Mouse (Mus musculus): ENCODE results near the gene Emc6.

Emc6 gene

GRCm38 (mm10) chr11:73172186-73172585 is 4.7 kb downstream of the Emc6 start:
- no peak for DNase-seq

DNA sequence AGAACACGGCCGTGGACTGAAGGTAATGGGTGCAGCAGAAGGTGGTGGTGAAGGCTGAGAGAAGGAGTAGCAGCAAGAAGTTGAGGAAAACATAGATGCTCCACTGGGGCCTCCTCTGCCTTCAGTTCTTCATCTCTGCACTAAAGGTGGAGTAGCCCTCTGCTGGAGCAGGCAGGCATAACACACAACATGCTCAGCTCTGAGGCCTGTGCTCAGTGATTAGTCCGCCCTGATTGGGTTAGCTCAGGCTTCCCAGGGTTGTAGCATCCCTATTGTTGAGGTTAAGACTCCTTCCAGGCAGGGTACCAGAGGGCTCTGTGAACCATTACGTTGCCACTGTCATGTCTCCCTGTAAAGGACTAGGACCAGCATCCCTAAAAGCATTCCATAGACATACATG is 7.6 kb downstream of the Emc6 start:
- DNase-seq, result no peak

DNA sequence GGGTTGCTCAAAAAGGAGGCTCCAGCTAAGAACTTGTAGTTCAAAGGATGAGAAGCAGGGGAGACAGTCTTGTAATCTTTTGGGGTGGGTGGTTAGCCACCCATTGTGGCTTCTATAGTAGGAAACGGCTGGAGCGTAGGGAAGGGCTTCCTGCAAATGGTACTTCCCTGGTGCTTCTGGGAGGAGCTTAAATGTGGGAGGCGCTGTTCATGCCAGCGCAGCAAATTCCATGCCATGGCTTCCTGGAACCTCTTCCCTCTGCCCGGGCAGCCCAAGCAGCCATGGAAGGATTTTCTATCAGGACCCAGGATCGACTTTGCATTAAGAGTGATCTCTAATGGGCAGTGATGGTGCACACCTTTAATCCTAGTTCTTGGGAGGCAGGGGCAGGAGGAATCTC is 8.3 kb downstream of the Emc6 start:
- DNase-seq, result no peak

DNA sequence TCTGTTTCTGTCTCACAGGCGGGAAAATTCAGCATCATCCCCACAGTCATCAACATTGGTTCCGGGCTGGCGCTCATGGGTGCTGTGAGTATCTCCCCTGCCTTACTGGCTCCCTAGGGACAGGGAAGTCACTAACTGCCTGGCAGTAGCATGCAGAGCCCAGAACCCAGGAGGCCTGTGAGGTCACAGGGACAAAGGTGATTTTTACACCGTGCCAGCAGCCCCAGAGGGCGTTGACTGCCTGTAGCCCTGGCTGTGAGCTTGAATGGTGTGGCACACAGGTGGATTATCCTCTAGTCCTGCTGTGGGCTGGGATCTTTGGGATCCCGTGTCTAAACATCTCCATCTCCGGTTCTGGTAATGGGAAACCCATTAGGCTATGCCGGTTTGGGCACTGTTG is 8.8 kb downstream of the Emc6 start:
- DNase-seq, result no peak

DNA sequence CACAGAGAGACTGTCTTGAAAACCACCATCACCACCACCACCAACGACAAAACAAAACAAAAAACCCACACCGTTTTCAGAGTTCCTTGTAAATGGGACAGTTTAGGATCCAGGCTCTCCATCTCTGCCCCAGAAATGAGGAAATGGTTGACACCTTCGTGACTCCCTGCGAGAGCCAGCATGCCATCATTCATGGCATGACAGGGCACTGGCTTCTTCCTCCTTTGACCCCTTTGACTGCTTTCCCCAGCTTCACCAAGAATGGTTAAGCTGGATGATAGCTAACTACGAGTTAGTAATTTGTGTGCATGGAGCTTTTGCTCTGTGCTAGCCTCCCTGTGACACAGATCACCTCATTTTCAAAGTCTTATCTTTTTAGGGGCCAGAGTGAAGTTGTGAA is 14.6 kb downstream of the Emc6 start:
- DNase-seq, result no peak

DNA sequence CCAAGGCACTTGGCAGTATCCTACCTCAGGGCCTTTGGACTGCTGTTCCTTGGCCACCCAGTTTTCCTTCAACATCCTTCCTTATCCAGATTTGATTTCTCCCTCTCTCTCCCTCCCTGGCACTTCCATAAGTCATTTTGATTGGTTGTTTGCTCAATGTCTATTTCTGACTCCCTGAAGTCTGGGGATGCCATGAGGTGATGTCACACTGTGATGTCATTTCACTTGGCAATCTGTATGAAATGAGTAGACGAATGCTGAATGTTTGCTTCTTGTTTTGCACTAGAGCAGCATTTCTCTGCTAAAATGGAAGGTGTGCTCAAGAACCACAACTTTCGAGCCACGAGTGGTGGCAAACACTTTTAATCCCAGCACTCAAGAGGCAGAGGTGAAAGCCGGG is 15.2 kb downstream of the Emc6 start:
- DNase-seq, result no peak

GRCm38 (mm10) chr11:73160811-73161200 is 16.0 kb downstream of the Emc6 start:
- DNase-seq, result no peak

- no peak for DNase-seq
Measured at GRCm38 (mm10) chr11:73159957-73160810, 16.7 kb downstream of the Emc6 start, which contains the start of gene P2rx5. P2rx5 (plus strand) TSS chr11:73160421.

GRCm38 (mm10) chr11:73155071-73155470 is 21.8 kb downstream of the Emc6 start:
- DNase-seq, result no peak

DNA sequence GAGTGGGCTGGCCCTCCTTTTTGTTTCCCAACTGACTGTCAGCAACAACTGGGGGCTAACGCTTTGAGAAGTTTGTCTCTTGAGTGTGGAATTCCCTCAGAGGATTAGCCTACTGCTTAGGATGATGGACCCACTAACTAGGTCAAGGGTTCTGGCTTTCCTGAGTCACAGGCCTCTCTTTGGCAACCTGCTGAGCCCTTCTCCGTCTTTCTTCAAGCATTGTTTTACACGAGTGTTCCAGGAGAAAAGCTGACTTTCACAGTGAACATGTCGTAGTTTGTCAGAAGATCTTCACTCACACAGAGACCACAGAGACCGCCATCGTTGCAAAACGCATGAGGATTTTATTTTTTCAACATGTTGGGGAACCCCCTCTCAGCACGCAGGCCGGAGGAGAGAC is 28.6 kb downstream of the Emc6 start:
- no peak for DNase-seq

DNA sequence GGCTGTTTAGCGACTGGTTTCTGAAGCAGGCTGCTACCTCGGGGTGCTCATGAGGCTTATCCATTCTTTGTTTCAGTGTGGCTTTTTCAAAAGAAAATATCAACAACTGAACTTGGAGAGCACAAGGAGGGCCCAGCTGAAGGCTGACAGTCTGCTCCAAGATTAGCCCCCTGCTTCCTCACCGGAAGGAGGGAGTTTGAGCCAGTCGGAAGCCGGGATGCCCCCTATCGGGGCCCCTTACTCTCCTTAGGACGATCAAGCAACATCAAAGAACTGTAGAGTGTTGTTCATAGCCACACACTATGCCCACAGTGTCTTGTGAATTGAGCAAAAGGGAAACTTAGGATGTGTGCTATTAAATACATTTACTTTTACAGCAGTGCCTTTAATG is 29.9 kb downstream of the Emc6 start:
- DNase-seq, result no peak

- no peak for DNase-seq
Measured at GRCm38 (mm10) chr11:73146026-73146974, 30.5 kb downstream of the Emc6 start.

GRCm38 (mm10) chr11:73144261-73144681 is 32.6 kb downstream of the Emc6 start:
- DNase-seq, result no peak

DNA sequence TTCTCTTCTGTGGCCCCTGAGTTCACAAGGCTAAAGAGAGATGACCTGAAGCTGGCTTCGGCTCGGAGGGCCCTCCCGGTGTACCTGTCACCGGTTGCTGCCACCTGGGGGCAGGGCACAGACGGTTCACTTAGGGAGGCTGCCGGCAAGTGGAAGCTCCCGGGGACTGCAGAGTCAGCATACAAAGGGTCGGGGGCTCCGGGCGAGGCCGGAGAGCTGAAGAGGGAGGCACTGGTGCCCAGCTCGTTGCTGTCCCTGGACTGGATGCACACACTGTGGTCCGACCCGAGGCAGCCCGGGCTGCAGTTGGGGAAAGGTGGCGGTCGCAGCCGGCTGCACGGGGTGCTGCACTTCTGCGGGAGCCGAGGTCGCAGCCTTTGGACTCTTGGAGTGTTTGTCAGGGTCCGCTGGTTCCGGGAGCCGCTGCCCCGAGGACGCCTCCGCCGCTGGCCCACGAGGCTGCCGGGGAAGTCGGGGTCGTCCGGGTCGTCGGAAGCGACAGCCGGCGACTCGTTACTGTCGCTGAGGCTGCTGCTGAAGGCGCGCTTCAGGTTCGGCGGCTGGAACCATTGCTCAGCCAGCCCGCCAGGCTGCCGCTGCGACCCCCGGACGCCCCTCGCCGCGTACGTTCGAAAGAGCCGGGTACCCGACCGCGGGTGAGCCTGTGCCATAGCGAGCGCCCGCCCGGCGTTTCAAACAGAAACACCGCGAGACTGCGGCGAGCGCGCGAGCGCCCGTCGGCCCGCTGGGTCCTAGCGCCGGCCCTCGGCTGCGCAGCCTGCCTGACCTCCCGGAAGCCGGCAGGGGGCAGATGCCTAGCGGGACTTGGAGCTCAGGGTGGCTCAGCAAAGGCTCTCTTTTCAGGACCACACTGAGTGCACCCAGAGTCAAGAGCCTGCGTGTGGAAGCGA is 39.0 kb downstream of the Emc6 start, which contains the start of gene Haspin:
TSS of gene Haspin (minus strand) at position 704 of the 911 bp plus-strand sequence.
- peak; percentile 84 for DNase-seq

- no peak for DNase-seq
Measured at GRCm38 (mm10) chr11:73137116-73137515, 39.7 kb downstream of the Emc6 start.

DNA sequence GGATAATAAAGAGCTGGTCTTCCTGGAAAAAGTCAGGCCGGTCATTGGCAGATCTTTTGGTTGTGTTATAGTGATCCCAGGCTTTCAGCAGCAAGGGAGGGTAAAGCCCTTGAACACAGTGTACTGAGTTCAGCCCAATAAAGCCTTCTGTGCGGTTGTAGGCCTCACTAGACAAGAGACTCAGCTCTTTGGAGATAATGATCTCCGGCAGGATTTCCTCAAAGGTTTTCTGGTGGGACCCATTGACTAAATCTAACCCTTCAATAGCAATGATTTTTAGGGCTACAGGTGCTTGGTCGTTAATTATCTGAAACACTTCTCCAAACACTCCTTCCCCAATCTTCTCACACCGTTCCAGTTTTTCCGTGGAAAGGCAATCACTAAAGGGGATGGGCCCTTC is 40.2 kb downstream of the Emc6 start:
- DNase-seq, result no peak

DNA sequence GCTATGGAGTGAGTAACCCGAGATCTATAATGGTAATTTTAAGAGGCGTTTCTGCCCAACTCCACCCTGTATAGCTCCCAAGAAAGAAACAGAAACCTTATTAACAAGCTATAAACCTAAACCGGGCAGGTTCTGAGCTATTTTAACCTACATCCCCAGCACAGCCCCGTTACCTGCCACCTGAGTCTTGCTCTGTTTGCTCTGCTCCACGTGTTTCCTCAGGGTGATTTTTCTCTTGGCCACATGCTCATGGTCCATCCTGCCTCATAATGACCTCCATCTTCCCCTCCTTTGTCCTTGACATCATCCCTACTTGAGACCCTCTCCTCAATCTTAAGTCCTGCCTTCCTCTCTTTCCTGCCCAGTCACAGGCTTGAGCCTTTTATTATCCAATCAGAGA is 42.6 kb downstream of the Emc6 start:
- DNase-seq, result no peak

DNA sequence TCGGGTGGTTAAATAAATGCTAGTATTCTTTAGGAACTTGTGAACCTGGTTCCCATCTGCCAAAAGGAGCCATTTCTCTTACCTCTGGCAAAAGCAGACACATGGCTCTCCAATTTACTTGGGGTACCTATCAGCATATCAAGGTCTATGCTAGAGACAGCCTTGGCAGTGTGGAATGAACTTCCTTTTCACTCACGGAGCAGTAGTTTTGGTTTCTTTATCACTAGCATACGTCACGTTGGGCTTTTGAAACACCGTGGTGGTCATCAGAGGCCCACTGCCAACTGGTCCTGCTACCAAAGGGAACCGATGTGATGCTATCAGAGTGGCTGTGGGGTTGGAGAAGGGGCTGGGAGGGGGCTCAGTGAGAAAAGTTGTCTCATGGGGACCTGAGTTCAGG is 43.8 kb downstream of the Emc6 start:
- no peak for DNase-seq

DNA sequence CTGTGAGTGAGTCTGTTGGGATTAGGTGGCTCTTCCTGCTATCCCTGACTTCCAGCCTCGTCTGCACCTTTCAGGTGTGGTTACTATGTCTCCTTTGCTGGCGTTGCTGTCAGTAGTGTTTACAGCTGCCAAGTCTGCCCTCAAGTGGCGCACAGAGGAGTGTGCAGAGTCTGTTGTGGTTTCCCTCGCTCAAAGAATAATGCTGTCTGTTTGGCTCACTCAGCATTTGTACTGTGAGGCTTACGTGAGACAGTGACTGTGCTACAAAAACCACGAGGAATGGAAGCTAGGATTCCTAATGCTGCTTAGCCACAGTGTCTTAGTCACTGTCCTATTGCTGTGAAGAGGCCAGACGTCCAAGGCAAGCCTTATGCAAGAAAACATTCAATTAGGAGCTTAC is 45.8 kb downstream of the Emc6 start:
- DNase-seq, result no peak

GRCm38 (mm10) chr11:73126495-73126894 is 50.3 kb downstream of the Emc6 start:
- DNase-seq, result no peak

Measured in cerebellum, adult 8-10 months (tissue).